Mouse (Mus musculus): Measurements from ENCODE around the gene Nxt1.

The Nxt1 gene

DNA sequence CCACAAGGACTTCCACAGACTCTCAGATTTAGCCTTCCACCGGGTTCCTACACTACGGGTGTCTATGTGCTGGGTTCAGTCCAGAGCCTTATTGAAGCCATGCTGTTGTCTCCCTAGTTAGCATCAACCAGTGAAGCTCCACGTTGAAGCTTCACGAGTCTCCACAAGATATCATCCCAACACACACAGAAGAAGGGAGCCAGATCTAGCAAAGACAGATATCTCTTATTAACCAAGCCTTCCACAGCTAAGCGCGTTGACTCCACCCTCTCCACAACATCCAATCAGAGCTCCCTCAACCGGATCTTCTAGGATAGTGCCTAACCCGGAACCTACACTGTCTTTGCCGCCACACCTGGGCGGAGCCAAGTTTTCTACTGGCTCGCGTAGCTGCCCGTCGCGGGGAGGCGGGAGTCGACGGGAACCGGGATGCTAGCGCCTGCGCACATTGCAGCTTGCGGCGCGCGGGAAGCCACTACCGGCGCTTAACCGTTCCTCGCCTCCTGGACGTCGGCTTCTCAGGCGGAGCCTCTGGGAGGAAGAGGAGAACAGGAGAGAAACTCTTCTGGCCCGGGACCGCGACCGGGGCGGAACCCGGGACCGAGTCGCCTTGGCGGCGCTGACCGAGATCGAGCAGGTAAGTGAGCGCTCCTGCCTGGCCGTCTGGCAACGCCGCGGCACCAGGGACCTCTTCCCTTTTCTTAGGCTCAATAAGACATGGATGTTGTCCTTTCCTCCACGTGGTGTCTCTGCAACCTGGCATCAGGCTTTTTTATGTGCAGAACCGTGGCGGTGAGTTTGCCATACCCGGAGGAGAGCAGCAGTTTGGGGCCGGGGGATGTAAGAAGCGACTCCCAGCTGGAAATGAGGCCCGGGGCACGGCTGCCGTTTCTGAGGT lies at the start of gene Nxt1:
TSS of gene Nxt1 (plus strand) at position 403 of the 898 bp plus-strand sequence.
- DNase-seq (ENCODE audit: low read depth in 2 of 2, low spot score in 2 of 2): peak; percentile 99

DNA sequence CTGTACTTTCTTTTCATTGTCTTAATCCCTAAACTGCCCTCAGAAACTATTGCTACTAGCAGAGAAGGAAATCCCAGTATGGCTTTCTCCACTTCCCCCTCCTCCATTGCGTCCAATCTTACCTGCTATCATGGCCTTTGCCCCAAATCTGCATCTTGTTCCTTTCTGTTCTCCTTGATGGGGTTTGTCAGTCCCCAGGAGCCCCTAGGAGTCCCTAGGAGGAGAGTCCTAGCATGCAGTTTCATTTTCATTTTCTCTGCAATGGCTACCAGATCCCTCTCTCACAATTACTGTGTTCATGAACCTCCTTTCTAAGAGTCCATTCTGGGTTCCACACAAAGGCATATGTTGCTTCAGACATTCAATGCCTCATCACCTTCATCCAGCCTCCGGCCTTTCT lies 49.3 kb upstream of the Nxt1 start:
- no peak for DNase-seq (ENCODE audit: low read depth in 2 of 2, low spot score in 2 of 2)

DNA sequence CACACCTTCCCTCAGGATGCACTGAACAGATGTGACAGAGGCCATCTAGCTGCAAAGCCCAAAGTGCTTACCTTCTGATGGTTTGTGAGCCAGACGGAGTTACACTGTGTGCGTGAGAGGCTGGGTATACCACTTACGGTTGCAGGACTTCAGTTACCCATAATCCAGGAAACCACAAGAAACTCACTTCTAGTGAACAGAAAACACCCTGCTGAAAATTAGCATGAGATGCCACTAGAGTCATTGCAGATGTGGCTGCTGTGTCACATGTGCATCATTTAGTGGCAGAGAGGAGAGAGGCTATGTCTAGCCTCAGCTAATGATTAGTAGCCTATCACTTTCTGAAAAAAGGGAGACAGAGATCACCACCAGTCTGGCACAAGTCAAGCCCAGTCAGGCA lies 47.9 kb upstream of the Nxt1 start:
- DNase-seq (ENCODE audit: low read depth in 2 of 2, low spot score in 2 of 2): no peak

DNA sequence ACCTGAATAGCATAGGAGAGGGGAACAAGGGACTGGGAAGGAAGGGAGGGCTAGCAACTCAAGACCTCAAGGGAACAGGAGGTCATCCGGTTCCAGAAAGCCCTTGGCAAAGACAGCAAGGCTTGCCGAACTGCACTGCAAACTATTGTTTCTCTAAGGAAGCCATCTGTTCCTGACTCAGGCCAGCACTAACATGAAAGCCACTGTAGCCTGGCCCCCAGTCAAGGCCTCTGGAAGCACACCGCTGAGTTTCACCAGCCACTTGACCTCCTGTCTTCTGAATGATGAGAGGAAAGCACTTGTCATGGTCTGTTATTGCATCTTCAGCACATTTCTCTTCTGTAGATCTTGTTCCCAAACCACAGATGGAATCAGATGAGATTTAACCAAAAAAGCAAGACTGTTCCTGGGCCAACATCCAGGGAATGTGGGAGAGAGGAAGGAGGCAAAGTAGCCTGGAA lies 45.4 kb upstream of the Nxt1 start:
- no peak for DNase-seq (ENCODE audit: low read depth in 2 of 2, low spot score in 2 of 2)

DNA sequence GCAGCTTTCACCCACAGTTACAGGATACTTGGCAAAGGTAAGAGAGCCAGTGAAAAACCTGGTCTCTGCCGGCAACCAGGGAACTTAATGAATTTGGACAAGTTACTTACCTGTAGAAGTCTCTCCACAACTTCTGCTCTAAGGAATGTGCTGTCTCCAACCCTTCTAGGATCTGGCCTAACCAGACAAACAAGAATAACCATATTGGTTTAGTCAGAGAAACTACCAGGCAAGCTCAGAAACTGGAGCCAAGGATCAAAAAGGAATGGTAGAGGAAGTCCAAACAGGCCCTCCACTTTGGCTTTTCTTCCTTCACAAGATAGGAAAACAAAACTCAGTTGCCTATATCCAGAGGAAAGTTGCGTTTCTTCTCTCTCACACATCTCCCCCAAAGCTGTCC lies 41.4 kb upstream of the Nxt1 start:
- DNase-seq (ENCODE audit: low read depth in 2 of 2, low spot score in 2 of 2): no peak

DNA sequence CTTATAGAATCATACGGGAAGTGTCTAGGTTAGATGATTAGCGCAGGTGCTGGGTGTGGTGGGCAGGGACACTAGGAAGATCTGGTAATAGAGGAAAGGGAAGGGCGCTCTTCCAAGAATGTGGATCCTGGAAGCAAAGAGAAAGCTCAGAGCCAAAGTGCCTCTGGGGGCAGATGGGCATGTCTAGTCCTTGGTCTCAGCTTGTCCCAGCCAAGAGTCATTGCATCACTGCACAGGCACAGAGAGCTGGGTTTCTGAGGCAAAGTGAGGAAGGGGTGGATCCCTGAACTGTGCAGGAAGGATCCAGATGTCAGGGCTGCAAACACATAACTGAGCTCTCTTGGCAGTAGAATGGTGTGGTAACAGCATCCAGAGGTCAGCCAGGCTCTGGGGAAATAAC lies 40.8 kb upstream of the Nxt1 start:
- no peak for DNase-seq (ENCODE audit: low read depth in 2 of 2, low spot score in 2 of 2)

DNA sequence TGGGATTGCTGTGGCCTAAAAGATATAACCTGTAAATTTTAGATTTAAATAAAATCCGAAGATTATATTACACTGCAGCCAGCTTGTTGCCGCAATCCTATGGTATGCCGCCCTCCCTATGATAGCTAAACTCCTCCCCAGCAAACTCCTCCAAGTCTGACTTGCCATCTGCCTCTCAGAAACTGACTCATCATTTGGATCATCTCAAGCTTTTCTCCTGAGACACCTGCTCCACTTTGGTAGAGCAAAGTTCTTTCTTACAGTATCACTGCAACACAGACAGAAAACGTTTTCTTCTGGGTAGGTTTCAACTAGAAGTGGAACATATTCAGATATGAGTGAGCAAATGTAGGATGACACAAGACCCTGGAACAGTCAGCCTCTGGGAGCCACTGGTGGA lies 37.9 kb upstream of the Nxt1 start:
- DNase-seq (ENCODE audit: low read depth in 2 of 2, low spot score in 2 of 2): no peak

DNA sequence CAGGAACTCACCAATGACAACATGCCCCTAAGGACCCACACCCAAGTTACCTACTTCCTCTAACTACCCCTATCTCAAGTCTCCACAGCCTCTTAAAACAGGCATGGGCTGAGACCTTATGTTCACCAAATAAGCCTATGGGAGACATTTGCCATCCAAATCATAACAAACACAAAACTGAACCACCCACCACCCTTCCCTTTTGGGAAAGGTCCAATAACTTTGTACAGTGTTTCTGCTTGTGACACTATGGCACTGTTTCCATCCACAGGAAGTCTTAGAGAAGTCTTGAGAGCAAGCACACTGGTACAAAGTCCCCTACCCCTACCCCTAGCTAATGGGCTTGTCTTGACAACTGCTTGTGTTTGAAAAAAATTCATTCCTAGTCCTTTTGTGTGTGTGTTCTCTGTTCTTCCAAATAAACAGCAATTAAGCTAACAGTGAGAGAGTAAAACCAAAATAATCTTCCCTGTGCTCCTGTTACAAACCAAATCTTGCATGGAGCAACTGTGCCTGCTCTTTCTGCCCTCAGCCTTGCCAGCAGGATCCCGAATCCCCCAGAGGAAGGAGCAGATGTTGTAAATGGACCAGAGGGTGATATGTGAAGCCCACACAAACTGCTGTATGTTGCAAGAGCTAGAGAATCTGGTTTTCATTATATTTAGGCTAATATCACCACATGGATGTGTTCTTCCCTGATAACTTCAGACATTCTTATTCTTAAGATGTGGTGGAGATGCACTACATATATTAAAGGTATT lies 29.6 kb upstream of the Nxt1 start:
- DNase-seq (ENCODE audit: low read depth in 2 of 2, low spot score in 2 of 2): no peak

DNA sequence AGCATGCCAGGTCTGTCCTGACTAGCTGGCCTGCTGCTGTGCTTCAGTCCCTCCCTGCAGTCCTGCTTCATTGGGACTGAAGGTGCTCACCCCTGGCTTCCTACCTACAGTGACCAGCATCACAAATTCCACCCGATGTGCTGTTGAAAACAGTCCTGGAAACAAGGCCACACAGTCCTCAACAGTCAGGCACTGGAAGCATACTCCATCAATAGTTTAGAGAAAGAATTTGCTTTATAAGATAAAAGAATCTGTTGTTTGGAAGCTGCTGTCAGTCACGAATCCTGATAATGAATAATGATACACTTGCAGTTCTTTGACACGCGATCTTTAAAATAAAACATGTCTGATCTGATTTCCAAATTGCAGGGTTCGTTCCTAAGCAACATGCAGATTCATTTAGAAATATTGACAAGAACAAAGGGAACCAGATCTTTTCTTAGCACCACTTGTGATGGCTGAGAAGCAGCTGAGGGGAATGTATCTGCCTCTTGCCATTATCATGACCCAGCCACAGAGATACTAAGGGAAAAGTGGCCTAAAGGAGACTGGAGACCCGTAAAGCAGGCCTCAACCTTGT lies 27.9 kb upstream of the Nxt1 start:
- DNase-seq (ENCODE audit: low read depth in 2 of 2, low spot score in 2 of 2): no peak

DNA sequence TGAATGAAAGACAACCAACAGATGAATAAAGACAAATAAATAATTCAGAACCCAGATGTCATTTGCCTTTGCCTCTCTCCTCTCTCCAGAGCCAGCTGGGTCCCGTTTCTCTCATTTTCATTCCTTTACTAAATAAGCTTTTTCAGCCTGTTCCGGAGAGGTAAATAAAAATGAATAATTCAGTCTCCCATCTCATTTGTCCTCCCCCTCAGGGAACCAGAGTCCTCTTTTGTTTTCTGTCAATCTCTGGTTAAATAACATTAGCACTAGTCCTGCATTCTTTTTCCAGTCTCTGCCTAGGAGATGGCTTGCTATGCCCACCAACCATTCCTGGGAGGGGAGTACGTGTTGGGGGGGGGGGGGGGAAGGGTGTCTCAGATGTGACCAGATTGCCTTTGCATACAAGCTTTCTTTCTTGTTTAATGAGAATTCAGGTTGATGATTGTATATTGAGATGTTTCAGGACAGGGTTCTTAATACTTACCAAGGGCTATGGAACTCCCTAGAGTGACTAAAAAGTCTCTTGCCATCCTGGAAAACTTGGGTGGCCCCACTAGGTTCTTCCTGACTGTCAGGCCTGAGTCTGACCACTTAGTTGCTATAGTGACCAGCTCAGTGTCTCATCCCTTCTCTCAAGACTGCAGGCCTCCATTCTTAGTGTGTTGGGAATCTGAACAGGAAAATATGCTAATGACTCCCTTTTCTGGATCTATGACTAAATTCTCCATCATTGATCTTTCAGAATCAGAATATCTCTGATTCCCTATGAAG lies 21.6 kb upstream of the Nxt1 start:
- no peak for DNase-seq (ENCODE audit: low read depth in 2 of 2, low spot score in 2 of 2)

DNA sequence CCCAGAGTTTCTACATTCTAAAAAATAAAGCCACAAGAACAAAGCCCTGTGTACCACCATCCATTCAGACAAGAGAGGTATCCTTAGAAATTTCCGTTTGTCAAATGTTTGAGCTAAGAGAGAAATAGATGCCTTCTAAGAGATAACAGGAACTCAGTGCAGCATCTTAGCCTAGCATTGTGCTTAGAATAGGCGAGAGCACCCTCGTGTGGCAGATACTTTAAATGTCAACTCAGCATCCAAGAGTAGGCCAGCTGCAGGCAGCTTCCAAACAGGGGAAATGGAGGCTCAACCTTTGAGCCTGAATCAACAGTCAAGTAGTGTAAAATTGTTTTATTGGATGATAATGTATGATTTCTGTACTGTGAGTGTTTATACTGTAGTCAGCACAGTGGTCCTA lies 17.4 kb upstream of the Nxt1 start:
- peak; percentile 13 to 26 for DNase-seq (ENCODE audit: low read depth in 2 of 2, low spot score in 2 of 2)

DNA sequence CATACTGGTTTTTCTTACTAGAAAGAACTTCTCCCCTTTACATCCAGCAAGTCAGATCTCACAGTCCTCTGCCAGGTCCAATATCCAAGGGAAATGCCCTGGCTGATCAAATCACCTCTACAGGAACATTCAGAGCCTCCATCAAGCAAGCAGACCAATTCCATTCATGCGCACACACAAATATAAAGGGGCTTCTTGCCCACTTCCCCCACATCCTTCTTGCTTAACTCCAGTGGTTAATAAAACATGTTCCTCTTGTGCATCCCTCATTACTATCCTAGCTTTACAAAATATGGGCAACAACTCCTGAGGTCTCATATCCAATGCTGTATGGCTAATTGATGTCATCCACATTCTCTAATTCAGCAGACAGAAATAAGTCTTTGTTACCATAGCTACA lies 8.9 kb upstream of the Nxt1 start:
- DNase-seq (ENCODE audit: low read depth in 2 of 2, low spot score in 2 of 2): no peak

DNA sequence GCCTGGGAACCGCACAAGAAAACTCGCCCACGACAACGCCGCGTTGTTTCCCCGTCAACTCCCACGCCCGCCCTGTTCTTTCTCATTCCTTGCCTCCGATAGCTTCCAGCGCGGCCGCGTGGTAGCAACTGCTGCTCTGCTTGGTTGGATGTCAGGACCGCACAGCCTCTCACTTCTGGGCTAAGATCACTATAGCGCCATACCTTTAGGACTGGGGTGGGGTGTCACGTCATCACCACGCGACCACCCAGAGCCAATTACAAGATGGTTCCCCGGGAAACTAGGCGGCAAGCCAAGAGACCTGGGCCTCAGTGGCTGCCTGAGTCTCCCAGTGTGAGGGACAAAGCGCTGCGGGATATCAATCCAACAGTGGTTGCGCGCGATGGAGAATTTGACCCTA lies 5.4 kb downstream of the Nxt1 start:
- no peak for DNase-seq (ENCODE audit: low read depth in 2 of 2, low spot score in 2 of 2)

DNA sequence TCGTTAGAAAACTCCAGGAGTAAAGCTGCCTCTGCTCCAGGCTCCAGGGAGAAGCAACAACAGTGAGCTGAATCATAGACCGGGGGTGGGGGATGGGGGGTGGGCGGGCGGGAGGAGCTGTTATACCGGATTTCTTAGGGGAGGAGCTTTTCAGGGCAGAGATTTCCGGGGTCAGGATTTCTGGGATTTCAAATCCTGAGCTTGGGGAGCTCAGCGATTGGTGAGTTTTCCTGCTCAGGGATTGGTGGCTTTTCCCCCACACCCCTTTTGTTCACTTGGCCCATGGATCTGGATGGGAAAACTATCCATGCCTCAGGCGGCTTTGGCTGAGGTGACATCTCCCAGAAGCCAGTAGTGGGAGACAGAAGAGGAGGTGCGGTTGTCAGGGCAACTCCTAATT lies 6.9 kb downstream of the Nxt1 start:
- DNase-seq (ENCODE audit: low read depth in 2 of 2, low spot score in 2 of 2): no peak

DNA sequence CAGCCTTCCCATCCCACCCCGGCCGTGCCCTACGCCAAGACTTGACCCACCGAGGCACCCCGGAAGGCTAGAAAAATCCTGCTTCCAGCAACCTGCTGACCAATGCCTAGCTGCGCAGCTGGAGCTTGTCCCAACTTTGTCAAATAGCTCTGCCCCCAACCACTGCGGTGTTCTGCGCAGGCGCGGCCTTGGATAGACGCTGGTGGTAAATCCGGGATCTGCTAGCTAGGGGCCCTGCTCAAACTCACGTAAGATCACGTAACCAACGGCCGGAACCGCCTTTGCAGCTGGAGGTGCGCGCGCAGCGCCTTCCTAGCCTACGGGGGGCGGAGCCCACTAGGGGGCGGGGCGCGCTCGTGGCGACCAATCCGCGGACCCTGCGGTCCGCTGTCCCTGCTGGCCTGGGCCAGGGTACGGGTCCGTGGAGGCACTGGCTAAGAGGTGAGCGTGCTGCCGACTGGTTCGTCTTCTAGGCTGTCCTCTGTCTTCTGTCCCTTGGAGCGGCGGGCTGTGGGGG lies 8.4 kb downstream of the Nxt1 start, which contains the start of gene Gzf1:
TSS of gene Gzf1 (plus strand) at position 249 of the 517 bp plus-strand sequence.
- peak; percentile 95 to 96 for DNase-seq (ENCODE audit: low read depth in 2 of 2, low spot score in 2 of 2)

DNA sequence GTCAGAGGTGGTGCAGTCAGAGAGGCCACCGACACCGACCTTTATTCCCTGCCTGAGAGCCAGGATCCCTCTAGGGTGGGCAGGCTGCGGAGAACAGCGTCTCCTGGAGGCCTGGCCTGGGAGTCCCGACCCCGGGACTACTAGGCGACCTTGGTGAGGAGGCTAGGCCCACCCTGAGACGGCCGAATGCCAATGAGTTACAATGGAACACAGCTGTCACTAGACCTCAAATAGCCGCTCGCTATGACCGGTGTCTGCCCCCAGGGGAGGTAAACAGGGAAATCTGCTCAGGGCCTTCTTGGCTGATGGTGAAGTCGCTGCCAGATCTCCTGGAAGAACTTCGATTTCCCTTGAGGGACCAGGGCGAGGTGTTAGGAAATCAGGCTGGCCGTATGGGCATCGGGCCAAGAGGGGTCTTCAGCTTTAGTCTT lies 9.1 kb downstream of the Nxt1 start:
- DNase-seq (ENCODE audit: low read depth in 2 of 2, low spot score in 2 of 2): peak in 1 of 2 experiments; percentile 38

DNA sequence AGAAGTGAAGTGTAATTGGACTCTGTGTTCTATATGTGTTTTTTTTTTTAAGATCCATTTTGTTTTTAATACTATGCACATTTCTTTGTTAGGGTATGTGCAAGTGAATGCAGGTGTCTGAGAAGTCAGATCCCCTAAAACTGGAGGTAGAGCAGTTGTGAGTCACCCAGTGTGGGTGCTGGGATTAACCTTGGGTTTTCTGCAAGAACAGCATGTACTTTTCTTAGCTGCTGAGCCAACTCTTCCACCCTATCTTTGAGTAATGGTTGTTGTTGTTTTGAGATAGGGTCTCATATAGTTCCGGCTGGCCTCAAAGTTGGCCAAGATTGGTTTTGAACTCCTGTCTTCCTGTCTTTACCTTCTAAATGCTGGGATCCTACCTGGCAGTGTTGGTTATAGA lies 10.6 kb downstream of the Nxt1 start:
- no peak for DNase-seq (ENCODE audit: low read depth in 2 of 2, low spot score in 2 of 2)

DNA sequence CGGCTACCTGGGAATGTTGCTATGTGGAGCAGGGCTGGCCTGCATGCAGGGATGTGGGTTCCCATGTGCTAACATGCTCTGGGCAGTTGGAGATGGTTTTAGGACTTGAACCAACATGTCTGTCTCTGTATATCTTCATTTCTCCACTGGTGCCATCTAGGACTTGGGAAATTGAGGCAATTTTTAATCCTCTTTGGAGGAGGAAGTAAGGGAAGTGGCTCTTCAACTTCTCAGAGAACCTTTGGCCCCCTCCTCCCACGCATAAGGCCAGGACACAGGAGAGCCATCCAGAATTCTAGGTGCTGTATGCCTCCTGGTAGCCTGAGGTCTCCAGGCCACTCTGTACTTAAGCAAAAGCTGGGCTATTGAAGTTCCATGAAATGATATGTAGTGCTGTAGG lies 12.6 kb downstream of the Nxt1 start:
- DNase-seq (ENCODE audit: low read depth in 2 of 2, low spot score in 2 of 2): no peak

DNA sequence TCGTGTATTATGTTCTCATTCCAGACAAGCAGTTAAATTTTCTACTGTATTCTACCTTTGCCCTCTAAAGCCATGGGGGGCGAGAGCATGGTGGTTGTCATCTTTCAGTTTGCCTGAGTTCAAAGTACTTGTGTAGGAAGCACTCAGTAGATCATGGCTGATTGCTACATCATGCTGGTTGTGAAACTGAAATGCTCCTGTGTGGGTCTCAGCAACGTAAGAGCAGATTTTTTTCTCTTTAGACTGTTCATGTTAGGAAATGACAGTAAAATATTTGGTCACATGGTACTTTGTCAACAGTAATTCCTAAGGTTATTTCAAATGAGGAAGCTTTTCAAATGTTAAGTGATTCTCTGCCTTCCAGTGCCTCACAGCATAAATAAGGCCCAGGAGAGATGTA lies 13.3 kb downstream of the Nxt1 start:
- no peak for DNase-seq (ENCODE audit: low read depth in 2 of 2, low spot score in 2 of 2)

DNA sequence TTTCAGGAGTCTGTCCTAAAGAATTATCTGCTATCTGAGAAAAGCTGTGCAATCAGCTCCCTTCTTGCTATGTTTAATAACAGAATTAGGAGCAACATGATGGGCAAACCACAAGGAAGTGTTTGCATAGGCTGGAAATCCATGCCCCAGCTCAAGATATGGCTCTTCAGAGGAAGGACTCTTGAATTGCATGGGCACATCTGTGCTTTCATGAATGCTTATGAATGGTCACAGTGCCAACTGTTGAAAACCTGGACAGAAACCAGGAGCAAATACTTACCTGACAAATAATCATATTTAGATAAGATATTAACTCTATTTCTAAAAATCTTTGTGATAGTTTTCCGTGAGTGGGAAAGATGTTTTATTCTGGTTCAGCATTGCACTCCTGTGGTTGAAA lies 14.5 kb downstream of the Nxt1 start:
- DNase-seq (ENCODE audit: low read depth in 2 of 2, low spot score in 2 of 2): no peak

DNA sequence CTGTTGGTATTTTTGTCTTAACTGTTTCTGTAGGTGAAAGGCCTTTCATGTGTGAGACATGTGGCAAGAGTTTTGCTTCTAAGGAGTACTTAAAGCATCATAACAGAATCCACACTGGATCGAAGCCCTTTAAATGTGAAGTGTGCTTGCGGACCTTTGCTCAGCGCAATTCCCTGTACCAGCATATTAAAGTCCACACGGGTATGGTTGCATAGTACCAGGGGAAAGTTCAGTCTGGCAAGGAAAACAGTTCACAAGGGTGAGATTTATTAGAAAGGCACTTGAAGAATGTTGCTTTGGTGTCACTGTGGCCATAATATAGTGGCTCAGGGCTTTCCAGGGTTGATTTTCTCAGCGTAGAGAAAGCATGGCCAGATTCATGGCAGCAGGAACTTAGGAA lies 15.6 kb downstream of the Nxt1 start:
- DNase-seq (ENCODE audit: low read depth in 2 of 2, low spot score in 2 of 2): no peak

Data from CD8-positive naive resting alpha-beta T cell, adult 2 months (primary cell).